Mouse (Mus musculus): ENCODE data around the gene Tecpr2. TPM values are rescaled to one million over a fixed set of nuclear protein-coding genes. Genes with fewer than 3 reads are reported as not detected.

Gene Tecpr2
- polyA plus RNA-seq, 1 experiment = 7.7 TPM

GRCm38 (mm10) chr12:111008500-111009490, 119.7 kb downstream of the Tecpr2 start:
- Histone ChIP-seq H3K4me3 (ENCODE audit: insufficient read depth, low read length) (no peak overlapping the region), H3K27ac (ENCODE audit: insufficient read depth, low read length) (no peak overlapping the region), H3K4me1 (ENCODE audit: control insufficient read depth, insufficient read depth, low read length) (no peaks in the 10 kb centered on the region)
- TF ChIP-seq POLR2A (IDR thresholded peaks at IDR 0.05; ENCODE audit: low read depth, low read length) (no peak), CTCF (IDR thresholded peaks at IDR 0.05; ENCODE audit: borderline replicate concordance, insufficient read depth, low read length) (no peak)

- Histone ChIP-seq H3K4me3 (ENCODE audit: insufficient read depth, low read length) (no peak overlapping the region), H3K4me1 (ENCODE audit: control insufficient read depth, insufficient read depth, low read length) (no peaks in the 10 kb centered on the region), H3K27ac (ENCODE audit: insufficient read depth, low read length) (no peak overlapping the region)
- TF ChIP-seq CTCF (IDR thresholded peaks at IDR 0.05; ENCODE audit: borderline replicate concordance, insufficient read depth, low read length) (no peak), POLR2A (IDR thresholded peaks at IDR 0.05; ENCODE audit: low read depth, low read length) (no peak)
Measured at GRCm38 (mm10) chr12:111009615-111010257, 120.7 kb downstream of the Tecpr2 start.

GRCm38 (mm10) chr12:111016807-111017206, 127.7 kb downstream of the Tecpr2 start:
- Histone ChIP-seq H3K4me3 (ENCODE audit: insufficient read depth, low read length) (no peak overlapping the region), H3K27ac (ENCODE audit: insufficient read depth, low read length) (no peak overlapping the region), H3K4me1 (ENCODE audit: control insufficient read depth, insufficient read depth, low read length) (no peaks in the 10 kb centered on the region)
- no peak for TF ChIP-seq POLR2A (IDR thresholded peaks at IDR 0.05; ENCODE audit: low read depth, low read length)
- TF ChIP-seq CTCF (IDR thresholded peaks at IDR 0.05; ENCODE audit: borderline replicate concordance, insufficient read depth, low read length) = no peak

- H3K4me3 ChIP-seq (ENCODE audit: insufficient read depth, low read length) = no peak overlapping the region
- TF ChIP-seq POLR2A (IDR thresholded peaks at IDR 0.05; ENCODE audit: low read depth, low read length) (no peak), CTCF (IDR thresholded peaks at IDR 0.05; ENCODE audit: borderline replicate concordance, insufficient read depth, low read length) (no peak)
- H3K4me1 ChIP-seq (ENCODE audit: control insufficient read depth, insufficient read depth, low read length) = no peaks in the 10 kb centered on the region
- H3K27ac ChIP-seq (ENCODE audit: insufficient read depth, low read length) = no peak overlapping the region
Measured at GRCm38 (mm10) chr12:111018068-111018467, 129.0 kb downstream of the Tecpr2 start.

GRCm38 (mm10) chr12:111019086-111019485, 130.0 kb downstream of the Tecpr2 start:
- Histone ChIP-seq H3K4me3 (ENCODE audit: insufficient read depth, low read length) (no peak overlapping the region), H3K27ac (ENCODE audit: insufficient read depth, low read length) (no peak overlapping the region), H3K4me1 (ENCODE audit: control insufficient read depth, insufficient read depth, low read length) (no peaks in the 10 kb centered on the region)
- TF ChIP-seq CTCF (IDR thresholded peaks at IDR 0.05; ENCODE audit: borderline replicate concordance, insufficient read depth, low read length) = no peak
- TF ChIP-seq POLR2A (IDR thresholded peaks at IDR 0.05; ENCODE audit: low read depth, low read length) = no peak

GRCm38 (mm10) chr12:111021138-111021537, 132.1 kb downstream of the Tecpr2 start:
- TF ChIP-seq CTCF (IDR thresholded peaks at IDR 0.05; ENCODE audit: borderline replicate concordance, insufficient read depth, low read length) = no peak
- TF ChIP-seq POLR2A (IDR thresholded peaks at IDR 0.05; ENCODE audit: low read depth, low read length) = no peak
- no peak overlapping the region for H3K4me3 ChIP-seq (ENCODE audit: insufficient read depth, low read length)
- H3K4me1 ChIP-seq (ENCODE audit: control insufficient read depth, insufficient read depth, low read length) = no peaks in the 10 kb centered on the region
- no peak overlapping the region for H3K27ac ChIP-seq (ENCODE audit: insufficient read depth, low read length)

- H3K27ac ChIP-seq (ENCODE audit: insufficient read depth, low read length) = no peak overlapping the region
- TF ChIP-seq CTCF (IDR thresholded peaks at IDR 0.05; ENCODE audit: borderline replicate concordance, insufficient read depth, low read length) (no peak), POLR2A (IDR thresholded peaks at IDR 0.05; ENCODE audit: low read depth, low read length) (no peak)
- H3K4me3 ChIP-seq (ENCODE audit: insufficient read depth, low read length) = no peak overlapping the region
- H3K4me1 ChIP-seq (ENCODE audit: control insufficient read depth, insufficient read depth, low read length) = no peaks in the 10 kb centered on the region; the same call in 1 of the 2 replicates
Measured at GRCm38 (mm10) chr12:111021577-111021976, 132.5 kb downstream of the Tecpr2 start.

Other genes with a start within 250 kb of the Tecpr2 start
- gene 1700001K19Rik, start 206.6 kb upstream of the Tecpr2 start, polyA plus RNA-seq (2011; ENCODE audit: insufficient read length, low read depth, missing spikeins) = not detected in 2 replicates
- 645 and 834 TPM in 2 replicates for gene Hsp90aa1, start 186.5 kb upstream of the Tecpr2 start, polyA plus RNA-seq (2011; ENCODE audit: insufficient read length, low read depth, missing spikeins)
- gene Wdr20, start 151.3 kb upstream of the Tecpr2 start, polyA plus RNA-seq (2011; ENCODE audit: insufficient read length, low read depth, missing spikeins) = 18.1 and 22.8 TPM in 2 replicates
- 1.2 and 1.5 TPM in 2 replicates for gene Mok, start 48.3 kb upstream of the Tecpr2 start, polyA plus RNA-seq (2011; ENCODE audit: insufficient read length, low read depth, missing spikeins)
- gene Zfp839, start 39.0 kb upstream of the Tecpr2 start, polyA plus RNA-seq (2011; ENCODE audit: insufficient read length, low read depth, missing spikeins) = 6.3 and 6.6 TPM in 2 replicates
- gene Cinp, start 119 bp upstream of the Tecpr2 start, polyA plus RNA-seq (2011; ENCODE audit: insufficient read length, low read depth, missing spikeins) = 44.8 and 51.5 TPM in 2 replicates
- gene Ankrd9, start 89.8 kb downstream of the Tecpr2 start, polyA plus RNA-seq (2011; ENCODE audit: insufficient read length, low read depth, missing spikeins) = 3.3 and 3.8 TPM in 2 replicates
- 49.2 and 49.6 TPM in 2 replicates for gene Rcor1, start 150.1 kb downstream of the Tecpr2 start, polyA plus RNA-seq (2011; ENCODE audit: insufficient read length, low read depth, missing spikeins)

Data from embryonic fibroblast, embryonic 13.5 days (primary cell).